Comparison of ENCODE assay signal across 11 mouse cellular contexts in the genomic region with DNA sequence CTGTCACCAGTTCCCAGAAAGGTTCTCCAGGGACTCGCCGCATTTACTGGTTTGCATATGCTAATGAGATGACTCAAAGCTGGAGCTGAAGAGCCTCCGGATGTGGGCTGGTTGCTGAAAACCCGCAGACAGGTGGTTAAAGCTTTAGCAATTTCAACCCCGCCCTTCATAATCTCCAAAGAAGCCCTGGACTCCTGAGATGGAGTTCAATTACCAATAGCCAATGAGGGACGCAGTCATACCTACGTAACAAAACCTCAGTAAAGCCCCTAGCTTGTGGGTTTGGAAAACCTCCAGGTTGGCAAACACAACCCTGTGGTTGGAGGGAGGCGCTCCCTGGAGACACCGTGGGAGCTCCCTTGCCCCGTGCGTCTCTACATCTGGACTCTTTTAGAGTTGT. TPM values are rescaled to one million over a fixed set of nuclear protein-coding genes. Genes with fewer than 3 reads are reported as not detected.
DNase-seq lines count a peak whose midpoint lies in the region; ATAC-seq and TF ChIP-seq lines count a peak whose summit lies in the region.
"Had no signal": no experiment of that assay in that cellular context is flagged by ENCODE, and none has a peak within 500 bp of the region (broad histone marks: within the 10 kb centered on the region; RNA-seq: fewer than 3 reads in every experiment).

No protein-coding gene starts in this region.

- TF ChIP-seq CTCF in lung, embryonic 14.5 days (IDR thresholded peaks at IDR 0.05; ENCODE audit: low read depth), result no peak

- WGBS in kidney, embryonic 16.5 days, result 16% methylated on average over 11 of the region's 11 CpGs
- WGBS in lung, embryonic 14.5 days, result 14% methylated on average over 11 of the region's 11 CpGs

- peak overlapping the region; percentile 14 for H3K4me2 ChIP-seq in kidney, embryonic 16.5 days (replicated peaks; ENCODE audit: low read depth, low read length)
- H3K4me2 ChIP-seq in lung, embryonic 14.5 days, result peak overlapping the region; percentile 15; the same call in 1 of the 2 replicates

- no peak for DNase-seq in kidney, postnatal 25 days
- DNase-seq in T-cell, adult 2 months (ENCODE audit: low spot score), result peak; percentile 88
- peak; percentile 52 for DNase-seq in lung, embryonic 14.5 days
- DNase-seq in thymus, adult 18-20 months, result peak; percentile 17 to 50
- no peak for DNase-seq in left cerebral cortex, postnatal 4 days
- DNase-seq in layer of hippocampus, postnatal 36 days, result no peak
- DNase-seq in kidney, adult 9 months, result no peak
- DNase-seq: cerebellum, adult 11-12 months; right cerebral cortex, postnatal 14 days had no signal

- H3K4me1 ChIP-seq in kidney, embryonic 16.5 days (ENCODE audit: insufficient read depth, low read length), result 0 out of 2 replicates have a peak, but pooled peaks cover 6% of the 10 kb centered on the region
- no peaks in the 10 kb centered on the region; the same call in 1 of the 2 replicates for H3K4me1 ChIP-seq in lung, embryonic 14.5 days (ENCODE audit: insufficient read depth)

- no peak overlapping the region for H3K4me3 ChIP-seq in kidney, embryonic 16.5 days (ENCODE audit: low read length)
- no peak overlapping the region for H3K4me3 ChIP-seq in lung, embryonic 14.5 days (ENCODE audit: low read depth, low read length)

- intact Hi-C loops in left cerebral cortex, postnatal 4 days (cut with DNase I), result no loop called here

- no peak for ATAC-seq in kidney, embryonic 16.5 days (ENCODE audit: low FRiP score, low TSS enrichment)
- no peak for ATAC-seq in lung, embryonic 14.5 days (ENCODE audit: insufficient read depth)

- no peak overlapping the region for H3K9ac ChIP-seq in kidney, embryonic 16.5 days (replicated peaks; ENCODE audit: low read length)
- H3K9ac ChIP-seq in lung, embryonic 14.5 days, result no peak overlapping the region

- H3K27ac ChIP-seq in kidney, embryonic 16.5 days (ENCODE audit: low read length), result no peak overlapping the region
- no peak overlapping the region for H3K27ac ChIP-seq in lung, embryonic 14.5 days (ENCODE audit: low read depth)

- peaks cover 5% of the 10 kb centered on the region; the same call in 1 of the 2 replicates for H3K9me3 ChIP-seq in kidney, embryonic 16.5 days (ENCODE audit: low read length)
- H3K9me3 ChIP-seq in lung, embryonic 14.5 days (ENCODE audit: low read depth, low read length), result no peaks in the 10 kb centered on the region

- no peaks in the 10 kb centered on the region for H3K36me3 ChIP-seq in kidney, embryonic 16.5 days (ENCODE audit: insufficient read depth, low read length)
- H3K36me3 ChIP-seq in lung, embryonic 14.5 days (ENCODE audit: insufficient read depth), result no peaks in the 10 kb centered on the region

- H3K27me3 ChIP-seq in kidney, embryonic 16.5 days (ENCODE audit: insufficient read depth, low read length), result no peaks in the 10 kb centered on the region
- H3K27me3 ChIP-seq in lung, embryonic 14.5 days (ENCODE audit: insufficient read depth, low read length), result no peaks in the 10 kb centered on the region

RNA-seq across cellular contexts. Expression of a gene that starts 24.5 kb away (rescaled TPM):
- 70.7 and 75.8 TPM in 2 replicates for polyA plus RNA-seq in kidney, embryonic 16.5 days (2015; fragmentation: Nextera tagmentation; extraction: Ambion mirVana)
- polyA plus RNA-seq in lung, embryonic 14.5 days (2014; fragmentation: Nextera tagmentation; extraction: Ambion mirVana), result 70.1 and 71.0 TPM in 2 replicates
- total RNA-seq in left cerebral cortex, postnatal 4 days (2021), result 100 to 1,000 TPM; 109 to 113 TPM
- 10 to 100 TPM; 76.6 to 84.5 TPM for total RNA-seq in layer of hippocampus, postnatal 36 days (2021)

RNA-seq across cellular contexts. Expression of a gene that starts 35.9 kb away (rescaled TPM):
- polyA plus RNA-seq in kidney, embryonic 16.5 days (2015; fragmentation: Nextera tagmentation; extraction: Ambion mirVana), result 12.6 and 18.2 TPM in 2 replicates
- polyA plus RNA-seq in lung, embryonic 14.5 days (2014; fragmentation: Nextera tagmentation; extraction: Ambion mirVana), result 4.4 and 5.3 TPM in 2 replicates
- total RNA-seq in left cerebral cortex, postnatal 4 days (2021), result 10 to 100 TPM; 32.6 to 33.5 TPM
- total RNA-seq in layer of hippocampus, postnatal 36 days (2021), result 100 to 1,000 TPM; 108 to 110 TPM

RNA-seq across cellular contexts. Expression of a gene that starts 40.4 kb away (rescaled TPM):
- 399 and 441 TPM in 2 replicates for polyA plus RNA-seq in kidney, embryonic 16.5 days (2015; fragmentation: Nextera tagmentation; extraction: Ambion mirVana)
- polyA plus RNA-seq in lung, embryonic 14.5 days (2014; fragmentation: Nextera tagmentation; extraction: Ambion mirVana), result 280 and 282 TPM in 2 replicates
- 1 to 10 TPM in 1 of 2 experiments, not detected in 1; 2.1 TPM for total RNA-seq in left cerebral cortex, postnatal 4 days (2021)
- total RNA-seq in layer of hippocampus, postnatal 36 days (2021), result not detected

RNA-seq across cellular contexts. Expression of a gene that starts 48.3 kb away (rescaled TPM):
- not detected in 2 replicates for polyA plus RNA-seq in kidney, embryonic 16.5 days (2015; fragmentation: Nextera tagmentation; extraction: Ambion mirVana)
- polyA plus RNA-seq in lung, embryonic 14.5 days (2014; fragmentation: Nextera tagmentation; extraction: Ambion mirVana), result not detected in 2 replicates
- not detected for total RNA-seq in left cerebral cortex, postnatal 4 days (2021)
- not detected for total RNA-seq in layer of hippocampus, postnatal 36 days (2021)
- polyA plus RNA-seq: large intestine, adult 2 months had no signal

RNA-seq across cellular contexts. Expression of a gene that starts 51.4 kb away (rescaled TPM):
- polyA plus RNA-seq in kidney, embryonic 16.5 days (2015; fragmentation: Nextera tagmentation; extraction: Ambion mirVana), result not detected in 2 replicates
- not detected in 2 replicates for polyA plus RNA-seq in lung, embryonic 14.5 days (2014; fragmentation: Nextera tagmentation; extraction: Ambion mirVana)
- total RNA-seq in left cerebral cortex, postnatal 4 days (2021), result not detected
- total RNA-seq in layer of hippocampus, postnatal 36 days (2021), result not detected
- polyA plus RNA-seq: large intestine, adult 2 months had no signal

Comparison
In these comparisons a context has a peak if more than half of its experiments do, and no peak if none do; other contexts are left out.
1. DNase-seq: peak in T-cell, adult 2 months (single experiment), lung, embryonic 14.5 days (single experiment) and thymus, adult 18-20 months (2 of 2); none in kidney, postnatal 25 days (0 of 2), left cerebral cortex, postnatal 4 days (single experiment), layer of hippocampus, postnatal 36 days (0 of 2) and kidney, adult 9 months (single experiment).